Mouse (Mus musculus) stomach, postnatal 0 days (tissue): ENCODE results near the gene Cryab.

Source experiments
- CTCF ChIP-seq: IDR thresholded peaks from 2 replicates; pipeline ENCODE4 v1.5.1; 2016; ENCODE audit warnings: antibody characterized with exemption, low read depth, mild to moderate bottlenecking, moderate library complexity
- EP300 ChIP-seq: optimal IDR thresholded peaks from 2 replicates; pipeline ENCODE3; 2016; ENCODE audit warnings: antibody characterized with exemption

- no peak for TF ChIP-seq CTCF
- no peak for TF ChIP-seq EP300
These were observed 30.1 kb upstream of the Cryab start for GRCm38 (mm10) chr9:50721061-50721460.
